Mouse (Mus musculus) fat pad, adult 2 months (tissue): Measurements from ENCODE around the gene Rnase4.

ENCODE experiments used
- DNase-seq: peaks from one replicate; pipeline ENCODE4 v3.0.0-alpha.2; 2011; ENCODE audit warnings: low read depth, low spot score; ENCODE audit errors: extremely low read depth

The Rnase4 gene

DNA sequence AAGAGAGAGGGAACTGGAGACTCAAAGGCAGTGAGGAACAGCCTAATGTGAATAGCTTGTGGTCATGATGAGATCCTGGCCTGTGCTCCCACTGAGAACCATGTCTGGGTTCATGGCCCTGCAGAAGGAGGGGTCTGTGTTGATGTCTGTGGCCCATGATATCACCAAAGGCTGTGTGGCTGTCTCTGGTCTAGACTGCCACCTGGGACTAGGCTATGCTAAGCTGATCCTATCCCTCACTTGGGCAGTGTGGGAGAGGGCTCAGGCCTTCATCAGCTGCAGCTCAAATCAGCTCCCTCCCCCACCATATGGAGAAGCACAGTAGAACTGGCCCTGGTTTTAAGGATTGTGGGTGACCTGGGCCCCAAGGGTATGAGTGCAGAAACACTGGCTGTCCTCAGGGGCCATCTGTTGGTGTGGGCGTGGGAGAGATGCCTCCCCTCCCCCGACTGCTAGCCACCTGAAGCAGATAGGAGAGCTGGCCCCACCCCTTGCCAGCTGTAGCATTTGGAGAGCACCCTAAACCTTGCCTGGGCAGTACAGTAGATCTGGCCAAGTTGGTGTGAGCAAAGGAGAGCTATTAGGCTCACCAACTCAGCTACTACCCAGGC, 36.9 kb downstream of the Rnase4 start:
- no peak for DNase-seq

DNA sequence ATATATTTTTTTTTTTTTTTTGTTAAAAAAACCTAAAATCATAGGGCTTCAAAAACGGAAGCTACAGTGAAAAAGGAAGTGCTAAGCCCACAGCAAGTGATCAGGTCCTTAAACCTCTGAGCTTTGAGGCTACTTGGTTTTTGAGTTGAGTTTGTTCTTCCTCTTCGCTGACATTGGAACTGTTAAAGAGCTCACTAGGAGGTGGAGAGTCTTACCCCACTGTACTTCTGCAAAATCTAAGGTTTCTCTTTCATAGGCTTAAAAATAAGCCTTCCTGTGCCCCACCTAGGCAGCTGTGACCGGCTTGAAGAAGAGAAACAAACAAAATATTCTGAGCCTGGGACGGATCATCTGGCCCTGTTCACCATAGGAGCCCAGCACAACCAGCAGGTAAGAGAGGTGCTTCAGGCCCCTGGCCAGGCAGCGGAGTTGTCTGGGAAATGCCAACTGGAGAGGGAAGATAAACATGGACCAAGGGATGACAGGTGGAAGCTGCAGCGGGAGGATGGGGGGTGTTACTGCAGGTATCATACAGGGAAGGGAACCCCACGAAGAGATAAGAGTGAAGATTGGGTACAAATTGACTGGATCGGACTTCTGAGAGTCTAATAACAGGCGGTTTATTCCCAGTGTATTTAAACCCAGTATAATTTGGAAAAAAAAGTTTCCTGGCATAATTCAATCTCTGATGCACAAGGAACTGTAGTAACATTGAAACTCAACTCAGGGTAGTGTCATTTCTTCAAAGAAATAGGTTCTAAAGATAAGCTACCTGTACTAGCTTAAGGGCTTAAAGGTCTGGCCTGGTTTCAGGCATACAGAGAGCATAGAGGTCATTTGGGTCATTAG, 38.1 kb downstream of the Rnase4 start:
- no peak for DNase-seq

DNA sequence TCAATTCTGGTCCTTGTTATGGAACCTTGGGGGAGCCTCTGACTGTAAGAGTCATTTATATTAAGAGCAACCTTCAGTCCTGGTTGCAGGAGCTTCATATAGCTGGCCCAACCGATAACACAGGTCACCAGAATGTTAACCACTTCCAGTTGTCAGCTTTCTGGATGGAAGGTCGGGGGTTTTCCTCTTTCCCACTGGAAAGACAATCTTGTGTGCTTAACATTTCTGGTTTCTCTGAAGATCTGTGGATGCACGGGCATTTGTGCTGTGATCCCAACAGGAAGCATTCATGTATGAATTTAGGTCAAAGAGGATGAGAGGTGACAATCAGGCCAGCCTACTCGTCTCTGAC, 38.7 kb downstream of the Rnase4 start:
- no peak for DNase-seq

DNA sequence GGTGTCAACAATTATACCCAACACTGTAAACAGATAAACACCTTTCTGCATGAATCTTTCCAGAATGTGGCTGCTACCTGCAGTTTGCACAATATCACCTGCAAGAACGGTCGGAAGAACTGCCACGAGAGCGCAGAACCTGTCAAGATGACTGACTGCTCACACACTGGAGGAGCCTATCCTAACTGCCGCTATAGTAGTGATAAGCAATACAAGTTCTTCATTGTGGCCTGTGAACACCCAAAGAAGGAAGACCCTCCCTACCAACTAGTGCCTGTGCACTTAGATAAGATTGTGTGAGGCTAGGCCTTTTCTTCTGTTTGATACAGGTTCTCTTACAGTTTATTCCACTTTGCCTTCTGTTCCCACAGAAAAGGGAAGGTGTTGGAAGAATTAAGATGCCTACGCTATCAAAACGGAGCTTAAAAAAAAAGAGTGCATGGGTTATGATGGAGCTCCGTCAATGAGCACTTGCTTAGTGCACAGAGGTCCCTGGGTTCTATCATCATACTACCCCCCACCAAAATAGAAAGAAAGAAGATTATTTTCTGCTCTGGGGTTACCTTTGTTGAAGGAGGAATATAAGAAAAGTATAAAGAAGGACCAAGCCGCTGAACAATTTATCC, 39.6 kb downstream of the Rnase4 start:
- DNase-seq = no peak

DNA sequence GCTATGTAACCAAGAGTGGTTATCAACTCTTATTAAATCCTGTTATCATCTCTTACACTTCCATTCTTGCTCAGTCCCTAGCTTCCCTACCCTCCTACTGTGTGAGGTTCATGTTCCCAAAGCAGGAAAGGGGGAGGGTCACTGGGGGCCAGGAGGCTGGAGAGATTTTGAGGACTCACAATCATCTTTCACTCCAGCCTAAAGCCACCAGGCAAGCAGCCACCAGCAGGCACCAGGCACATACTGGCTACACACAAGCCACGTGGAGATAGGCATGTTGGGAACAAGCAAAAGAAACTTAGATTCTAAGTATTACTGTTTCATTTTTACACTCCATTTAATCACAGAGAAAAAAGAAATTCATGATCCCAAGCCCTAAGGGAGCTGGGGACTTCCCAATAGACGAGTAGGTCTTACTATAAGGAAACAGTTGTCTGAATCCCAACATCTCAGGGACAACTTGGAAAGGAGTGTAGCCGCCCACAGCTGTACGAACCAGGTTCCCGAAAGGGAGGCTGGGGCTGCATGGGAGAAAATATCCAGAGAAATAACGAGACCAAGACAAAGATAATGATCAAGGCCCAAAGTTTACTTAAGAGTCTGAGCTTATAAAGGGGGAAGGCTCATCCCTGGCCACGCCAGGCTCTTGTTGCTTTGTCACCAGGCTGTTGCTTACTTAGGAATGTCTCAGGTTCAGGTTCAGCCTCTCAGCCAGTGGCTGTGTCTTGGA, 40.4 kb downstream of the Rnase4 start:
- no peak for DNase-seq

DNA sequence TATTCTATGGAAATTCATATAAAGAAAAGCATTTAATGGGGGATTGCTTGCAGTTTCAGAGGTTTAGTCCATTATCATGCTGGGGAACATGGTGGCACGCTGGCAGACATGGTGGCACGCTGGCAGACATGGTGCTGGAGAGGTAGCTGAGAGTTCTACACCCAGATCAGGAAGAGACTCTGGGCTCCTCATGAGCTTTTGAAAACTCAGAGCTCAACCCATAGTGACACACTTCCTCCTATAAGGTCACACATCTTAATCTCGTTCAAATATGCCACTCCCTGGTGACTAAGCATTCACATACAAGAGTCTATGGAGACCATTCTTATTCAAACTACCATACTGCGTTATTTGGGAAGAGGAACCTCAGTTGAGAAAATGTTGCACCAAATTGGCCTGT, 41.5 kb downstream of the Rnase4 start:
- no peak for DNase-seq

DNA sequence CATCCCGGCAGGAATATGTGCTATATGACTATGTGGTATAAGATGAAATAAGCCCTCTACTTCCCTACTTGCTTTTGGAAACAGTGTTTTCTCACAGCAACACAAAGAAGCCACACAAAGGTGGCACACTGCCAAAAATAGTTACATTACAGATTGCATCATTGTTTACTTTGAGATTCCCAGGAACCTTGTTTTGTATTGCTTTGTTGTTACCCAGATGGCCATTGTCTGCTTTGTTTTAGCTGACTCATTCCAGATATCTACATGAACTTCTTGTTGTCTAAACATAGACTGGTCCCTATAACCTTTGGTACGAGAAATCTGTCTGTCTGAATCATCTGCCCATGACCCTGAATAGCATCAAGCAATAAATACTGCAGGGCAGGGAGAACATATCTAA, 49.5 kb downstream of the Rnase4 start:
- no peak for DNase-seq

DNA sequence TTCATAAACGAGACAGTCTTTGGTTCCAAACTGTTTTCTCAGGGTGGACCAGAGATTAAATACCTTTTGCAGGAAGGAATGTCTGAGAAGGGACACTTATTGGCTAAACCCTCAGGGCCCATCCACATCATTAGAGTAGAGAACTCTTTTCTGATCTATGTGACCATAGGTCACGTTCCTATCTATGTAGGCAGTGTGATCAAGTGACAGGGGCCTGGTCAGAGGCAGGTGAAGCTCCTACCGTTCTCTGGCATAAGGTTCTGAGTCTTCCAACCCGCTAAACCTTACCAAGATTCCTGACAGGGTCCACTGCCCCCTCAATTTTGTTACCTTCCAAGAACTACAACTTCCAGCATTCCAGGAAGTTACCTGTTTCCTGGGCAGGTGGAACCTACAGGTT, 51.2 kb downstream of the Rnase4 start:
- no peak for DNase-seq

DNA sequence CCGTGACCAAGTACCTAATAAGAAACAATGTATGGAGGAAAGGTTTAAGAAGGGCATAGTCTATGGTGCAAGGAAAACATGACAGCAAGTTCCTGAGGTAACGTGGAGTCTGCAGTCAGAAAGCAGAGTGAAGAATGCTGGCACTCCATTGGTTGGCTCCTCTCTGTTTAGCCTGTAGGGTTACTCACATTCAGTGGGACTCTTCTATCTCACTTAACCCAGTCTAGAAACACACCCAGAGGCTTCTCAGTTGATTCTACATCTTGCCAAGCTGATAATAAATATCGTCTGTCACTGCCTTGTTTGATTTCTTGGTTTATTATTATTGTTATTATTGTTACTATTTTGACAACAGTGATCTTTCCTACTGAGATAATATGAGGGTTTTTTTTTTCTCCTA, 51.7 kb downstream of the Rnase4 start:
- no peak for DNase-seq

DNA sequence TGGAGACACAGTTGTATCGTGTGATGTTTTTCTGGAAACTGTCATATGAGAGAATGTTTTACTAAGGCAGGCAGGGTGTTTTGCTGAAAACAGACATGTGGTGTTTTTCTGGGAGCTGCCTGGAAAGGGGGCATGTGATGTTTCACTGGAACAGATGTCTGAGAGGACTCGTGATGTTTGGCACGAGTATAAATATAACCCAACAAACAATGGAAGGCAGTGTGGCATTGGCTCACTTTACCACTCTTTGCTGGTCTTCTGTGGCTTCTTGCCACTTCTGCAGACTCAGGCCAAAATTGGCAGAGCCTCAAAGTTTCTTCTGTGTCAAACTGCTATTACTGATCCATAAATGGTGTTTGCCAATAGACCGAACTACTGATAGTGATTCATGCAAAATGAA, 52.4 kb downstream of the Rnase4 start:
- no peak for DNase-seq

DNA sequence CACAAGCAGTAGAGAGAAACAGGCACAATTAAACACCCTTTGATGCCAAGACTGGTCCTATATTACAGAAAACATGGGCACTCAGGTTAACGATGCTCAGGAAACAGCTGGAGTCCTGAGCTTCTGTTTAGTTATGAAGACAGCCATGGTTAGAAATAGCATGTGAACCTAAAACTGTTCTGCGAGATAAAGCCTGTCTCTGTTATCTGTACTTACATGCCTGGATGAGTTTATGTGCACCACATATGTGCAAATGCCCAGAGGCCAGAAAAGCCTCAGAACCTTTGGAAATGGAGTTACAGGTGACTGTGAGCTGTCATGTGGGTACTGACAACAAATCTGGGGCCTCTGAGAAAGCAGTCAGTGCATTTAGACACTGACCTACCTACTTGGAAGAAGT, 53.1 kb downstream of the Rnase4 start:
- no peak for DNase-seq

DNA sequence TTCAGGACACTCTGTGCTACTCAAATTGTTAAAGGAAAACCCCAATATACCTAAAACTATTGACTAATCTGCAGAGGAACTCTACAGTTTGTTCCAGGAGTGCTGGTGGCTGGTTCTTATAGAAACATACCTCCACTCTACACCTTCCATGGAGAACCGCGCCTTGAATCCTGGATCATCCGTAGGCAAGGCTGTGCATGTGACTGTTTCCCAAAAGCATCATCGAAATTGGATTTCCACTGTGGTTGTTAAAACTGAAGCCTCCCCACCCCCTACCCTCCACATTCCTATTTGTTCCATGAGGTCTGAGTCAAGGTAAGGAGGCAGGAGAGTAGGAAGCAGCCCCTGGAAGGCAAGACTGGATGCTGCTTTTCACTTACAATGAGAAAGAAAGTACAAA, 53.6 kb downstream of the Rnase4 start:
- DNase-seq = no peak

DNA sequence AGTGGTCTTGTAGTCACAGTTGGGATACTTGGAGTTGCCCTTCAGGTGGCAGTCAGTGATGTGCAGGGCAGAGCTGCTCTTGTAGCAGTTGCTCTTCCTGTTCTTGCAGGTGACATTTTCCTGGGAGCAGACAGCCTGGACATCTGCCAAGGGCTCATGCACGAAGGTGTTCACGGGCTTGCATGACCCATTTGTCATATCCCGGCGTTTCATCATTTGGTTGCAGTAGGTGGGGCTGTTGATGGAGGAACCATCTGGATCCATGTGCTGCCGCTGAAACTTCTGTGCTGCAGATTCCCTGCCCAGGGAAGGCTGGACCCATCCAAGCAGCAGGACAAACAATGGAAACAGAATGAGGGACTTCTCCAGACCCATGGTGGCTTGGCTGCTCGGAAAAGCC, 54.6 kb downstream of the Rnase4 start:
- no peak for DNase-seq

DNA sequence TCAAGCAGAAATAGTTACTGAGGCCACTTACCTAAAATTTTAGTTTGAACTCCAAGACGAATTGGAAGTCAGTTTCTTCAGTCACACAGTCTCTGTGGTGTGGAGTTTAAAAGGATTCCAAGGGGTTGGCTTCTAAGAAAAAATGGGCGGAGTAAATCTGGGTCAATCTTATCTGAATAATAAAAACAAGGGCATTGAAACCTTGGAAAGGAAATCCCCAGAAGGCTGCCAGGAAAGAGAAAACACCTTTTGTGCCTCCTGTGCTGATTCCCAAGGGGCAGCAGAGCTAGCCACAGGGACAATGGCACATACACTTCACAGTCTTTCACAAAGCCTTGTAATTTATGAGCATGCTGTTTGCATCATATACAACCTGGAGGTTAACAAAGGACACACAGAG, 55.8 kb downstream of the Rnase4 start, which contains the start of gene Rnase1:
Gene Rnase1, minus strand, starts transcription at position 101 of the 400 bp plus-strand sequence.
- no peak for DNase-seq

DNA sequence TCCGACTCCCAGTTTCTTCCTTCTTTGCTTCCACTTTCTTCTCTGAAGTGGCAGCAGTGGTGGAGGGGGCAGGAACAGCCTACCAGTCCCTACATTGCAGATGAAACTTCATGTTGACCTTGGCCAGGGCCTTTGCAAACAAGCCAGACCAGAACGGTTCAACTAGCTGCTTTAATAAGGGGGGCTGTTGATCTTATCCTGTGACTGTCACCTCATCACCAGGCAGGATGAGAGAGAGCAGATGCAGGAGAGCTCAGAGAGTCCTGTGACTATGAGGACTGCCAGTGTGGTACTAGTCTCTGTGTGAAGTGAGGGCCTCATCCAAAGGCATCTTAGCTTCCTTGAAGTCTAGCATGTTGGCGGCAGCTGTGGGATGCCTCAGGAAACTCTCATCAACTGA, 57.1 kb downstream of the Rnase4 start:
- DNase-seq = no peak

DNA sequence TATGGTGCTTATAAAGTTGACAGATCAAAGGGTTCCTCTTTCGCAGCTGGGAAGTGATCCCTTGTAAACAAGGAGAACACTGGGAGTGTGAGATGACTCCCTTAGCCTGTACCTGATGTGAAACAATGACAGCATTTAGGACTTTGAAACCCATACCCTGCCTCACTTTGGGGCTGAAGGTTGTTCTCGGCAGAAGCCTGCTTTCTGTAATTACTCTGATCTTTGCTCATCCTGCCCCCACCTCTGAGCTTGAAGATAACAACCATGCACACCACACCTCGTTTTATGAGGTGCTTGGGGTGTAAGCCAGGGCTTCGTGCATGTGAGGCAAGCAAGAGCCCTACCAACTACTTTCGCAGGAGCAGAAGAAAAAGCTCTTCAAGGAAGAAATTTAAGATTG, 58.3 kb downstream of the Rnase4 start:
- no peak for DNase-seq

DNA sequence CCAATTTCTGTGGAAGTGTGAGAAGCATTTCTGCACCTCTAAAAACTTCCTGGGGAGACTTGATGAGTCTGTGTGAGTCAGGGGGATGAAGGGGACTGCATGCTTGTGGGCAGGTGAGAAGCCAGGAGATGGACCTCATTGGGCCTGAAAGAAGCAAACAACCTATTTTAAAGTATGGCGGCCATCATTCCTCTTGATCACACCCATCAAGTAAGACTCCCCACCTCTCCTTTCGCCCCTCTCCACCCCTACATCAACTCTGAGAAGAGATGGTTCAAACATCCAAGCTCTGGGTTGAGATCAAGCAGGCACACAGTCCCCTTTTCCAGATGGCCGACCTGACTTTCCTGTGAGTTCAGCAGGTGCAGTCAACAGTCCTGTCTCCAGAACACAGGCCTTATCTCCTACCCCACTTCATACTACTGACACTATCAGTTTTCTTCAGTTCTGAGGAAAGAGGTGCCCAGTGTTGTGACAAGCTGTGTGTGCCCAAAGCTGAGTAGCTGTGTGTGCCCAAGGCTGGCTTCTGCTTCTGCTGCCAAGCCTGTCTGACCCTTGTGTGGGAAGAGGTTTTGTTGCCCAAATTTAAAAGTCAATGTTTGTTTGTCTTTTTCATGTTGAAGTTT, 59.4 kb downstream of the Rnase4 start:
- DNase-seq = no peak

DNA sequence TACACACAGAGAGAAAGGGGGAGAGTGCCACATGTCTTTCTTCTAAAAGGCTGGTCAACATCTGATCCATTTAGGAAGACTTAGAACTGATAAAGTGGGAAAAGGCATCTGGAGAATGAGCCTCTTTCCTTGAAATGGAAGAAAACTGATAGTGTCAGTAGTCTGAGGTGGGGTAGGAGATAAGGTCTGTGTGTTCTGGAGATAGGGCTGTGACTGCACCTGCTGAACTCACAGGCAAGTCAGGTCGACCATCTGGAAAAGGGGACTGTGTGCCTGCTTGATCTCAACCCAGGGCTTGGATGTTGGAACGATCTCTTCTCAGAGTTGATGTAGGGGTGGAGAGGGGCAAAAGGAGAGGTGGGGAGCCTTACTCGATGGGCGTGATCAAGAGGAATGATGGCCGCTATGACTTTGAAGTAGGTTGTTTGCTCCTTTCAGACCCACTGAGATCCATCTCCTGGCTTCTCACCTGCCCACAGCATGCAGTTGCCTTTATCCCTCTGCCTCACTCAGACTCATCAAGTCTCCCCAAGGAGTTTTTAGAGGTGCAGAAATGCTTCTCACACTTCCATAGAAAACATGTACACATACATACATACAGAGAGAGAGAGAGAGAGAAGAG, 61.5 kb downstream of the Rnase4 start:
- no peak for DNase-seq
